Mouse (Mus musculus) heart, adult 10 weeks (tissue): Measurements from ENCODE around the gene Dnah2. TPM values are rescaled to one million over a fixed set of nuclear protein-coding genes. Genes with fewer than 3 reads are reported as not detected.

Experiments
- polyA plus RNA-seq: library from polyadenylated mRNA; stranded (reverse); fragments of 350-450 nt; fragmentation: Illumina TruSeq; extraction: RNeasy Lipid Tissue Mini Kit (QIAGEN cat#74804); gene quantifications from one replicate; pipeline ENCODE4 v1.2.3, GENCODE M21; 2014; ENCODE audit warnings: low read depth, low replicate concordance

The Dnah2 gene
- 0.13 TPM for polyA plus RNA-seq

GRCm38 (mm10) chr11:69549060-69549656 lies at the start of gene Dnah2:
Gene Dnah2 (minus strand): TSS chr11:69549110.

GRCm38 (mm10) chr11:69580091-69580514 lies 31.2 kb upstream of the Dnah2 start, which contains the start of the genes Wrap53 and Trp53:
Gene Wrap53 (minus strand): TSS chr11:69580255.
Gene Trp53 (plus strand): TSS chr11:69580359.

GRCm38 (mm10) chr11:69559851-69560765 lies 11.2 kb upstream of the Dnah2 start, which contains the start of gene Efnb3:
Gene Efnb3 (minus strand): TSS chr11:69560205.

GRCm38 (mm10) chr11:69413221-69414181 lies 135.4 kb downstream of the Dnah2 start, which contains the start of gene Kdm6b:
Gene Kdm6b (minus strand): TSS chr11:69413675.

GRCm38 (mm10) chr11:69398059-69398458 lies 150.9 kb downstream of the Dnah2 start, which contains the start of gene Tmem88:
Gene Tmem88 (minus strand): TSS chr11:69398234.

GRCm38 (mm10) chr11:69395235-69395633 lies 153.7 kb downstream of the Dnah2 start, which contains the start of the genes Naa38 and Cyb5d1:
Gene Naa38 (plus strand): TSS chr11:69395487.
Gene Cyb5d1 (minus strand): TSS chr11:69395631.

Other genes with a start within 250 kb of the Dnah2 start
- gene Cntrob, start 225.3 kb downstream of the Dnah2 start, polyA plus RNA-seq: 6.1 TPM
- 82.5 TPM for gene Trappc1, start 225.1 kb downstream of the Dnah2 start, polyA plus RNA-seq
- gene Kcnab3, start 222.9 kb downstream of the Dnah2 start, polyA plus RNA-seq: 0.26 TPM
- gene Rnf227, start 208.6 kb downstream of the Dnah2 start, polyA plus RNA-seq: 0.47 TPM
- 19.5 TPM for gene Chd3, start 179.7 kb downstream of the Dnah2 start, polyA plus RNA-seq
- gene Naa38, start 153.6 kb downstream of the Dnah2 start, polyA plus RNA-seq: 87.6 TPM
- gene Cyb5d1, start 153.5 kb downstream of the Dnah2 start, polyA plus RNA-seq: 35.3 TPM
- gene Tmem88, start 150.9 kb downstream of the Dnah2 start, polyA plus RNA-seq: 16.4 TPM
- 15.3 TPM for gene Kdm6b, start 135.4 kb downstream of the Dnah2 start, polyA plus RNA-seq
- 54.0 TPM for gene Efnb3, start 11.1 kb upstream of the Dnah2 start, polyA plus RNA-seq
- 7.1 TPM for gene Wrap53, start 31.1 kb upstream of the Dnah2 start, polyA plus RNA-seq
- gene Trp53, start 31.2 kb upstream of the Dnah2 start, polyA plus RNA-seq: 15.7 TPM
- 18.5 TPM for gene Atp1b2, start 56.8 kb upstream of the Dnah2 start, polyA plus RNA-seq
- not detected for gene Shbg, start 68.8 kb upstream of the Dnah2 start, polyA plus RNA-seq
- 7.8 TPM for gene Sat2, start 72.9 kb upstream of the Dnah2 start, polyA plus RNA-seq
- 102 TPM for gene Fxr2, start 83.9 kb upstream of the Dnah2 start, polyA plus RNA-seq
- not detected for gene Sox15, start 106.2 kb upstream of the Dnah2 start, polyA plus RNA-seq
- 26.2 TPM for gene Mpdu1, start 113.5 kb upstream of the Dnah2 start, polyA plus RNA-seq
- gene Cd68, start 117.0 kb upstream of the Dnah2 start, polyA plus RNA-seq: 10.7 TPM
- 274 TPM for gene Eif4a1, start 123.3 kb upstream of the Dnah2 start, polyA plus RNA-seq
- 55.9 TPM for gene Senp3, start 133.0 kb upstream of the Dnah2 start, polyA plus RNA-seq
- gene Tnfsf13, start 136.7 kb upstream of the Dnah2 start, polyA plus RNA-seq: 3.4 TPM
- gene Tnfsf12, start 146.7 kb upstream of the Dnah2 start, polyA plus RNA-seq: 19.9 TPM
- gene Tnfsfm13, start 147.0 kb upstream of the Dnah2 start, polyA plus RNA-seq: 10.4 TPM
- 20.8 TPM for gene Polr2a, start 209.5 kb upstream of the Dnah2 start, polyA plus RNA-seq
- gene Slc35g3, start 212.9 kb upstream of the Dnah2 start, polyA plus RNA-seq: not detected
- gene Zbtb4, start 216.8 kb upstream of the Dnah2 start, polyA plus RNA-seq: 24.0 TPM
- gene Chrnb1, start 246.8 kb upstream of the Dnah2 start, polyA plus RNA-seq: 7.0 TPM